Mouse (Mus musculus): ENCODE data around the gene Psmc3. TPM values are rescaled to one million over a fixed set of nuclear protein-coding genes. Genes with fewer than 3 reads are reported as not detected.

The Psmc3 gene
- polyA plus RNA-seq, 1 experiment from 2014 or later, result 109 TPM

DNA sequence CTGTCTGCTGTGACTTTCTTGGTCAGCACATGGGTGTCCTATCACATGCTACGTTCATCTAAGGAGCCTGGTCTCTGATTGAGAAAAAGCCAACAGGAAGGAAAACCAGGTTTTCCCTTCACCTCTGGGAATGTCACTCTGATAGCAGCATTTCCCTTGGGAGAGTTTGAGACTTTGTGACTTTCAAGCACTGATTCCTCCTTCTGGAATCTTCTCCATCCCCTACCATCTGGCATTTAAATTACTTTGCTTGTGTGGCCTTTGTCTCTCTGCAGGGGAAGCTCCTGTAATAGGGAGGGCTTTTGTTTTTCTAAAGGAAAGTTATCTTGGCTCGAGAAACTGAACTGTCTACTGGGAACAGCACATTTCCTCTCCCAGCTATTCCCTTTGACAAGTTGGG is 30.7 kb upstream of the Psmc3 start:
- no peak overlapping the region for H3K4me3 ChIP-seq (ENCODE audit: low read depth, low read length)
- H3K27me3 ChIP-seq (ENCODE audit: insufficient read depth, low read length), result no peaks in the 10 kb centered on the region
- DNase-seq (no peak), ATAC-seq (no peak)
- peaks cover 15% of the 10 kb centered on the region for H3K4me1 ChIP-seq (ENCODE audit: insufficient read depth)
- H3K27ac ChIP-seq (ENCODE audit: low read depth), result no peak overlapping the region
- no peak overlapping the region for H3K9ac ChIP-seq (replicated peaks)
- WGBS (ENCODE audit: insufficient replicate concordance), result 66% methylated on average over 2 of the region's 2 CpGs
- no peaks in the 10 kb centered on the region for H3K9me3 ChIP-seq (ENCODE audit: low read length)
- no peak overlapping the region for H3K4me2 ChIP-seq (ENCODE audit: low read depth, low read length)
- H3K36me3 ChIP-seq (replicated peaks; ENCODE audit: insufficient read depth, low read length), result peaks cover 8% of the 10 kb centered on the region; the same call in 1 of the 2 replicates
- no peak for TF ChIP-seq CTCF (IDR thresholded peaks at IDR 0.05; ENCODE audit: low read depth)
- no peak for TF ChIP-seq EP300 (IDR thresholded peaks at IDR 0.05; ENCODE audit: low read depth)

DNA sequence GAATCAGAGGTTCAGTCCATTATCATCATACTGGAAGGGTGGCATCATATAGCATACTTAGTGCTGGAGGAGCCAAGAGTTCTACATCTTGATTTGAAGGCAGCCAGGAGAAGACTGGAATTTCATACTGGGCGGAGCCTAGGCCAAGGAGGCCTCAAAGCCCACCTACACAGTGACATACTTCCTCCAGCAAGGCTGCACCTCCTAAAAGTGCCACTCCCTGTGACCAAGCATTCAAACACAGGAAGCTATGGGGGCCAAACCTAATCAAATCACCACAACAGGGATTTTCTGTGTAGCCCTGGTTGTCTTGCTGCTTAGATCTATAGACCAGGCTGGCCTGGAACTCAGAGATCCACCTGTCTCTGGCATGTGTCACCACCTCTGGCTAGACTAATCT is 29.9 kb upstream of the Psmc3 start:
- 0 out of 2 replicates have a peak, but pooled peaks have one; percentile 15 for ATAC-seq
- no peak overlapping the region for H3K9ac ChIP-seq (replicated peaks)
- DNase-seq, result no peak

DNA sequence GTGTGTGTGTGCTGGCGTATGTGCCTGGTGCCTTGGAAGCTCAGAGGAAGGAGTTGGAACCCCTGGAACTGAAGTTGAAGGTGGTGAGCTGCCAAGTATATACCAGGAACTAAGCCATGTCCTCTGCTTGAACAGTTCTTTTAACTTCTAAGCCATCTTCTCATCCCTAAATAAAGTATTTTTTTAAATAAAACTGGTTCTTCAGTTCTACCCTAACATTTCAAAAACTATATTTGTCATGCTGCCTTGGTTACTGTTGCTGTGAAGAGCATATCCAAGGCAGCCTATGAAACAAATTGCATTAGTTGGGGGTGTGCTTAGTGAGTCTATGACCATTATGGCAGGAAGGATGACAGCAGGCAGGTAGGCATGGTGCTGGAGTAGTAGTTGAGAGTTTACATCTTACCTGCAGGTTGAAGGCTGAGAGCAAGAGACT is 28.7 kb upstream of the Psmc3 start:
- no peak for TF ChIP-seq CTCF (IDR thresholded peaks at IDR 0.05; ENCODE audit: low read depth)
- TF ChIP-seq EP300 (IDR thresholded peaks at IDR 0.05; ENCODE audit: low read depth), result no peak
- Histone ChIP-seq H3K9ac (replicated peaks) (peak overlapping the region; percentile 34; the same call in 1 of the 2 replicates), H3K27ac (ENCODE audit: low read depth) (no peak overlapping the region), H3K36me3 (replicated peaks; ENCODE audit: insufficient read depth, low read length) (peaks cover 6% of the 10 kb centered on the region; the same call in 1 of the 2 replicates), H3K4me1 (ENCODE audit: insufficient read depth) (peaks cover 20% of the 10 kb centered on the region), H3K4me3 (ENCODE audit: low read depth, low read length) (peak overlapping the region; percentile 41), H3K27me3 (ENCODE audit: insufficient read depth, low read length) (no peaks in the 10 kb centered on the region), H3K9me3 (ENCODE audit: low read length) (no peaks in the 10 kb centered on the region), H3K4me2 (ENCODE audit: low read depth, low read length) (peak overlapping the region; percentile 63)
- DNase-seq (no peak), ATAC-seq (no peak)
- 96% methylated on average over 1 of the region's 1 CpGs for WGBS (ENCODE audit: insufficient replicate concordance)

More for the DNA sequence above, 29.9 kb upstream of the Psmc3 start:
- H3K27me3 ChIP-seq (ENCODE audit: insufficient read depth, low read length), result no peaks in the 10 kb centered on the region
- TF ChIP-seq EP300 (IDR thresholded peaks at IDR 0.05; ENCODE audit: low read depth), result no peak
- no peak for TF ChIP-seq CTCF (IDR thresholded peaks at IDR 0.05; ENCODE audit: low read depth)
- no peak overlapping the region for H3K4me3 ChIP-seq (ENCODE audit: low read depth, low read length)
- WGBS (ENCODE audit: insufficient replicate concordance), result 81% methylated on average over 1 of the region's 1 CpGs
- H3K4me1 ChIP-seq (ENCODE audit: insufficient read depth), result peaks cover 20% of the 10 kb centered on the region
- H3K9me3 ChIP-seq (ENCODE audit: low read length), result no peaks in the 10 kb centered on the region
- no peak overlapping the region for H3K4me2 ChIP-seq (ENCODE audit: low read depth, low read length)
- peaks cover 8% of the 10 kb centered on the region; the same call in 1 of the 2 replicates for H3K36me3 ChIP-seq (replicated peaks; ENCODE audit: insufficient read depth, low read length)
- no peak overlapping the region; the same call in 1 of the 2 replicates for H3K27ac ChIP-seq (ENCODE audit: low read depth)

DNA sequence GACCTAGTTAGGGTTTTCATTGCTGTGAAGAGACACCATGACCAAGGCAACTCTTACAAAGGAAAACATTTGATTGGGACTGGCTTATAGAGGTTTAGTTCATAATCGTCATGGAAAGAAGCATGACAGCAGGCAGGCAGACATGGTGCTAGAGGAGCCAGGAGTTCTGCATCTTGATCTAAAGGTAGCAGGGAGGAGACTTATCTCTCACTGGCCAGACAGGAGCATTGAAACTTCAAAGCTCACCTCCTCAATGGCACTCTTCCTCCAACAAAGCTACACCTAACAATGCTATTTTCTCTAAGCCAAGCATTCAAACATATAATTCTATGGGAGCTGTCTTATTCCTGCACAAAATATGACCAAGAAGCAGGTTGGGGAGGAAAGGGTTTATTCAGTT is 27.3 kb upstream of the Psmc3 start:
- H3K27ac ChIP-seq (ENCODE audit: low read depth), result peak overlapping the region; percentile 72
- peak overlapping the region; percentile 55 for H3K9ac ChIP-seq (replicated peaks)
- no peaks in the 10 kb centered on the region for H3K36me3 ChIP-seq (replicated peaks; ENCODE audit: insufficient read depth, low read length)
- H3K4me2 ChIP-seq (ENCODE audit: low read depth, low read length), result peak overlapping the region; percentile 63
- no peak for DNase-seq
- no peaks in the 10 kb centered on the region for H3K27me3 ChIP-seq (ENCODE audit: insufficient read depth, low read length)
- TF ChIP-seq EP300 (IDR thresholded peaks at IDR 0.05; ENCODE audit: low read depth) (peak; percentile 22; the same call in 1 of the 2 replicates), CTCF (IDR thresholded peaks at IDR 0.05; ENCODE audit: low read depth) (no peak)
- no peaks in the 10 kb centered on the region for H3K9me3 ChIP-seq (ENCODE audit: low read length)
- peak overlapping the region; percentile 41 for H3K4me3 ChIP-seq (ENCODE audit: low read depth, low read length)
- H3K4me1 ChIP-seq (ENCODE audit: insufficient read depth), result peaks cover 20% of the 10 kb centered on the region
- 61% methylated on average over 1 of the region's 1 CpGs for WGBS (ENCODE audit: insufficient replicate concordance)
- ATAC-seq, result peak; percentile 24; the same call in 1 of the 2 replicates

DNA sequence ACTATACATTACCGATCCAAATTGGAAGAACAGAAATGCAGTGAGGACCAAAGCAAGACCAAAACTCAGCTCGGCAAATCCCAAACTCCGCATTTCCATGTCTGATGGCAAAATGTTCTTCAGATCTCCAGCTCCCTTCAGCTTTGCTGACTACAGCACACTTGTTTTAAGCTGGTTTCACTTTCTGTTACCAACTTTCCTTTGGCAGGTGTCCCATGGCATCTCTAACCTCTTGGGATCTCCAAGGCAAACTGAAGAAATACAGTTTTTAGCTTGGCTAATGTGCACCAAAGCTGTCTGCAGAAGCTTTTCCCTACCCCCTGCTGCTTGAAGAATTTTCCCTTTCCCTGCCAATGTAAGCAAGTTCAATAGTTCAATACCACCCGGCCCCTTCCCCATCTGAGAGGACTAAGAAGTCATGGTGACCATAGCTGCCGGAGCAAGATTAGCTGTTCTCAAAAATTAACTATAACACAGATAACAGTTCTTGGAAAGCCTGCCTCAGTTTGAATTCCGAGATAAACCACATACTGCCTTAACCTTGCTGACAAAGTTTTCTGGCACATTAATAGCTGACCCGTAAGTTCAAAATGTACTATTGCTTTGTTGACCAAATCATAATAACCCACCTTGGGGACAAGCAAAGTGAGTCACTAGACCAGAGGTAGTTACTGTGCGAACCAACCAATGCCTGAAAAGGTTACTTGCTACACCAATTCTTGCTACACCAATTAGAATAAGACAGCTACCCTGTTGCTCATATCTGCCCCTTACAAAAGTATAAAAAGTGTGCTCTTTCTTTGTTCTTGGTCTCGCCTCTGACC is 26.2 kb upstream of the Psmc3 start:
- peaks cover 20% of the 10 kb centered on the region for H3K4me1 ChIP-seq (ENCODE audit: insufficient read depth)
- TF ChIP-seq EP300 (IDR thresholded peaks at IDR 0.05; ENCODE audit: low read depth) (peak; percentile 91), CTCF (IDR thresholded peaks at IDR 0.05; ENCODE audit: low read depth) (no peak)
- H3K27ac ChIP-seq (ENCODE audit: low read depth), result peak overlapping the region; percentile 72
- H3K9ac ChIP-seq (replicated peaks), result peak overlapping the region; percentile 55
- no peaks in the 10 kb centered on the region for H3K27me3 ChIP-seq (ENCODE audit: insufficient read depth, low read length)
- peak overlapping the region; percentile 63 for H3K4me2 ChIP-seq (ENCODE audit: low read depth, low read length)
- 58% methylated on average over 9 of the region's 9 CpGs for WGBS (ENCODE audit: insufficient replicate concordance)
- DNase-seq, result no peak
- peak overlapping the region; percentile 41 for H3K4me3 ChIP-seq (ENCODE audit: low read depth, low read length)
- H3K9me3 ChIP-seq (ENCODE audit: low read length), result no peaks in the 10 kb centered on the region
- peak; percentile 71 for ATAC-seq
- no peaks in the 10 kb centered on the region for H3K36me3 ChIP-seq (replicated peaks; ENCODE audit: insufficient read depth, low read length)

DNA sequence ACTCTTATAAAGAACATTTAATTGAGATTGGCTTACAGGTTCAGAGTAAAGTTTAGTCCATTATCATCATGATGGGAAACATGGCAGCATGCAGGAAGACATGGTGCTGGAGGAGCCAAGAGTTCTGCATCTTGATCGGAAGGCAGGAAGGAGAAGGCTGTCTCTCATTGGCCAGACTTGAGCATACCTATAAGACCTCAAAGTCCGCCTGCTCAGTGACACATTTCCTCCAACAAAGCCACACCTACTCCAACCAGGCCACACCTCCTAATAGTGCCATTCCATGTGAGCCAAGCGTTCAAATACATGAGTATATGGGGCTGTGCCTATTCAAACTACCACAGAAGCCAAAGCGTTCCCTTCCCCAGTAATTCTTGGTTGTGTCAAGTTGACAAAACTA is 22.6 kb upstream of the Psmc3 start:
- Histone ChIP-seq H3K4me2 (ENCODE audit: low read depth, low read length) (no peak overlapping the region), H3K4me3 (ENCODE audit: low read depth, low read length) (no peak overlapping the region), H3K27me3 (ENCODE audit: insufficient read depth, low read length) (no peaks in the 10 kb centered on the region), H3K36me3 (replicated peaks; ENCODE audit: insufficient read depth, low read length) (no peaks in the 10 kb centered on the region), H3K9me3 (ENCODE audit: low read length) (no peaks in the 10 kb centered on the region), H3K27ac (ENCODE audit: low read depth) (no peak overlapping the region), H3K9ac (replicated peaks) (no peak overlapping the region), H3K4me1 (ENCODE audit: insufficient read depth) (peaks cover 15% of the 10 kb centered on the region; the same call in 1 of the 2 replicates)
- 80% methylated on average over 4 of the region's 4 CpGs for WGBS (ENCODE audit: insufficient replicate concordance)
- TF ChIP-seq CTCF (IDR thresholded peaks at IDR 0.05; ENCODE audit: low read depth) (no peak), EP300 (IDR thresholded peaks at IDR 0.05; ENCODE audit: low read depth) (no peak)
- no peak for ATAC-seq
- DNase-seq, result no peak
